Mouse (Mus musculus) forebrain, embryonic 14.5 days (tissue): ENCODE data around the gene Bag3. TPM values are rescaled to one million over a fixed set of nuclear protein-coding genes. Genes with fewer than 3 reads are reported as not detected.

ENCODE experiments used
- ATAC-seq: fragments of 200-750 bp; cut with Nextera tagmentation; 2 replicates; pipeline ENCODE4 v1.8.0; 2017; ENCODE audit warnings: mild to moderate bottlenecking, moderate library complexity
- DNase-seq: peaks from one replicate; pipeline ENCODE4 v3.0.0-alpha.2; 2015; ENCODE audit warnings: low spot score
- H3K27ac ChIP-seq: fragments of 300-500 bp; sonication (generic); 2 replicates; pipeline ENCODE4 v1.5.1; 2014; ENCODE audit warnings: low read depth, mild to moderate bottlenecking, control low read depth, low read length, moderate library complexity
- H3K27me3 ChIP-seq: fragments of 300-500 bp; sonication (generic); replicated peaks from 2 replicates; pipeline ENCODE4 v1.6.1; 2014; ENCODE audit warnings: low read length, control low read depth, mixed read lengths; ENCODE audit not compliant: control insufficient read depth, insufficient read depth
- H3K36me3 ChIP-seq: fragments of 300-500 bp; sonication (generic); 2 replicates; pipeline ENCODE4 v1.6.1; 2014; ENCODE audit warnings: low read length, control low read depth; ENCODE audit not compliant: control insufficient read depth, insufficient read depth
- H3K4me1 ChIP-seq: fragments of 300-500 bp; sonication (generic); 2 replicates; pipeline ENCODE4 v1.6.1; 2014; ENCODE audit warnings: antibody characterized with exemption, low read length, control low read depth; ENCODE audit not compliant: control insufficient read depth, insufficient read depth
- H3K4me2 ChIP-seq: fragments of 300-500 bp; sonication (generic); 2 replicates; pipeline ENCODE4 v1.6.1; 2014; ENCODE audit warnings: mild to moderate bottlenecking, control low read depth, low read length
- H3K4me3 ChIP-seq: fragments of 300-500 bp; sonication (generic); 2 replicates; pipeline ENCODE4 v1.5.1; 2014; ENCODE audit warnings: low read depth, low read length, control low read depth
- H3K9ac ChIP-seq: fragments of 300-500 bp; sonication (generic); 2 replicates; pipeline ENCODE4 v1.6.1; 2014; ENCODE audit warnings: mild to moderate bottlenecking, low read length, control low read depth, moderate library complexity
- H3K9me3 ChIP-seq: fragments of 300-500 bp; sonication (generic); replicated peaks from 2 replicates; pipeline ENCODE4 v1.6.1; 2016; ENCODE audit warnings: low read length, control low read depth, mixed read lengths; ENCODE audit not compliant: control insufficient read depth
- WGBS: fragments of 180-500 bp; shearing (Covaris S2); extraction: QIAGEN DNeasy Blood & Tissue Kit; methylation state at CpG from one replicate; pipeline ENCODE4 v1.1.7; 2014; 5-methylcytosine and 5-hydroxymethylcytosine counted together
- polyA plus RNA-seq: library from polyadenylated mRNA; unstranded; fragments of >200 nt; fragmentation: Nextera tagmentation; extraction: Ambion mirVana; gene quantifications from 2 replicates; pipeline ENCODE4 v1.2.1, GENCODE M21; 2014

Gene Bag3
- polyA plus RNA-seq, 1 experiment from 2014 or later, result 1.4 TPM

GRCm38 (mm10) chr7:128550328-128551086 is 27.1 kb downstream of the Bag3 start:
- 0 out of 2 replicates have a peak, but pooled peaks have one; percentile 29 for ATAC-seq
- H3K9ac ChIP-seq, result no peak overlapping the region; the same call in 1 of the 2 replicates
- no peak overlapping the region for H3K4me2 ChIP-seq

GRCm38 (mm10) chr7:128551087-128551457 is 27.7 kb downstream of the Bag3 start:
- Histone ChIP-seq H3K4me2 (no peak overlapping the region), H3K27ac (peak overlapping the region; percentile 75), H3K27me3 (no peaks in the 10 kb centered on the region), H3K4me3 (no peak overlapping the region), H3K9me3 (no peaks in the 10 kb centered on the region), H3K36me3 (no peaks in the 10 kb centered on the region), H3K4me1 (peaks cover 16% of the 10 kb centered on the region), H3K9ac (no peak overlapping the region)
- 36% methylated on average over 3 of the region's 3 CpGs for WGBS
- DNase-seq, result no peak
- ATAC-seq, result no peak

More at GRCm38 (mm10) chr7:128550328-128551086, 27.1 kb downstream of the Bag3 start:
- Histone ChIP-seq H3K4me3 (no peak overlapping the region), H3K27me3 (no peaks in the 10 kb centered on the region), H3K4me1 (peaks cover 16% of the 10 kb centered on the region), H3K27ac (peak overlapping the region; percentile 75), H3K36me3 (no peaks in the 10 kb centered on the region), H3K9me3 (no peaks in the 10 kb centered on the region)
- WGBS, result 0% methylated on average over 1 of the region's 1 CpGs
- peak; percentile 80 for DNase-seq

GRCm38 (mm10) chr7:128553105-128553705 is 29.8 kb downstream of the Bag3 start:
- Histone ChIP-seq H3K4me2 (no peak overlapping the region), H3K36me3 (no peaks in the 10 kb centered on the region), H3K9me3 (no peaks in the 10 kb centered on the region), H3K4me1 (peaks cover 16% of the 10 kb centered on the region), H3K27ac (no peak overlapping the region), H3K4me3 (no peak overlapping the region), H3K27me3 (no peaks in the 10 kb centered on the region), H3K9ac (no peak overlapping the region)
- WGBS, result 50% methylated on average over 3 of the region's 3 CpGs
- no peak for DNase-seq
- ATAC-seq, result no peak

GRCm38 (mm10) chr7:128554502-128554901 is 31.1 kb downstream of the Bag3 start:
- H3K36me3 ChIP-seq, result no peaks in the 10 kb centered on the region
- DNase-seq (no peak), ATAC-seq (no peak)
- WGBS, result 90% methylated on average over 6 of the region's 6 CpGs
- H3K4me2 ChIP-seq, result no peak overlapping the region
- no peaks in the 10 kb centered on the region for H3K27me3 ChIP-seq
- no peak overlapping the region for H3K9ac ChIP-seq
- H3K9me3 ChIP-seq, result no peaks in the 10 kb centered on the region
- H3K27ac ChIP-seq, result no peak overlapping the region
- no peak overlapping the region for H3K4me3 ChIP-seq
- H3K4me1 ChIP-seq, result peaks cover 12% of the 10 kb centered on the region

GRCm38 (mm10) chr7:128555141-128555750 is 31.8 kb downstream of the Bag3 start:
- no peak for ATAC-seq
- H3K36me3 ChIP-seq, result no peaks in the 10 kb centered on the region

GRCm38 (mm10) chr7:128556923-128557430 is 33.6 kb downstream of the Bag3 start:
- no peaks in the 10 kb centered on the region for H3K27me3 ChIP-seq
- no peak overlapping the region for H3K9ac ChIP-seq
- WGBS, result 85% methylated on average over 1 of the region's 1 CpGs
- no peak overlapping the region for H3K27ac ChIP-seq
- ATAC-seq (no peak), DNase-seq (no peak)
- no peaks in the 10 kb centered on the region for H3K9me3 ChIP-seq
- H3K4me2 ChIP-seq, result no peak overlapping the region
- H3K4me3 ChIP-seq, result no peak overlapping the region
- no peaks in the 10 kb centered on the region for H3K36me3 ChIP-seq
- H3K4me1 ChIP-seq, result no peaks in the 10 kb centered on the region

More at GRCm38 (mm10) chr7:128555141-128555750, 31.8 kb downstream of the Bag3 start:
- no peaks in the 10 kb centered on the region for H3K9me3 ChIP-seq
- 86% methylated on average over 5 of the region's 5 CpGs for WGBS
- H3K27me3 ChIP-seq, result no peaks in the 10 kb centered on the region
- no peak for DNase-seq
- H3K4me2 ChIP-seq, result no peak overlapping the region
- peaks cover 7% of the 10 kb centered on the region for H3K4me1 ChIP-seq
- H3K27ac ChIP-seq, result no peak overlapping the region
- H3K9ac ChIP-seq, result no peak overlapping the region
- no peak overlapping the region for H3K4me3 ChIP-seq

- WGBS, result 42% methylated on average over 4 of the region's 4 CpGs
Observed at GRCm38 (mm10) chr7:128563373-128563772, 40.0 kb downstream of the Bag3 start.

GRCm38 (mm10) chr7:128566311-128566710 is 42.9 kb downstream of the Bag3 start:
- Histone ChIP-seq H3K27ac (no peak overlapping the region), H3K36me3 (no peaks in the 10 kb centered on the region), H3K27me3 (no peaks in the 10 kb centered on the region), H3K4me1 (no peaks in the 10 kb centered on the region), H3K9me3 (no peaks in the 10 kb centered on the region), H3K9ac (no peak overlapping the region), H3K4me3 (no peak overlapping the region), H3K4me2 (no peak overlapping the region)
- WGBS, result 75% methylated on average over 7 of the region's 7 CpGs
- DNase-seq (no peak), ATAC-seq (no peak)

More at GRCm38 (mm10) chr7:128563373-128563772, 40.0 kb downstream of the Bag3 start:
- DNase-seq (peak; percentile 29), ATAC-seq (no peak)
- no peaks in the 10 kb centered on the region for H3K27me3 ChIP-seq
- H3K27ac ChIP-seq, result no peak overlapping the region
- no peaks in the 10 kb centered on the region for H3K36me3 ChIP-seq
- H3K9me3 ChIP-seq, result no peaks in the 10 kb centered on the region
- H3K4me3 ChIP-seq, result no peak overlapping the region
- H3K4me2 ChIP-seq, result no peak overlapping the region
- H3K4me1 ChIP-seq, result no peaks in the 10 kb centered on the region
- no peak overlapping the region for H3K9ac ChIP-seq
